Mouse (Mus musculus): ENCODE measurements around the gene Thsd7b. TPM values are rescaled to one million over a fixed set of nuclear protein-coding genes. Genes with fewer than 3 reads are reported as not detected.
"Not testable (repeated sequence)": the region's sequence is repeated elsewhere in the genome, so short reads cannot be mapped to it uniquely, and the experiment has no call there.

Thsd7b gene
- polyA plus RNA-seq, 1 experiment from 2014 or later: 1.9 TPM

GRCm38 (mm10) chr1:129600933-129601332, 327.8 kb downstream of the Thsd7b start:
- H3K27ac ChIP-seq (replicated peaks): no peak overlapping the region
- H3K4me3 ChIP-seq: no peak overlapping the region
- H3K27me3 ChIP-seq (ENCODE audit: low read depth, poor library complexity, severe bottlenecking): no peaks in the 10 kb centered on the region
- no peaks in the 10 kb centered on the region for H3K36me3 ChIP-seq
- no peak for DNase-seq (ENCODE audit: low spot score)
- peaks cover 6% of the 10 kb centered on the region for H3K4me1 ChIP-seq
- H3K9me3 ChIP-seq (replicated peaks): no peaks in the 10 kb centered on the region

DNA sequence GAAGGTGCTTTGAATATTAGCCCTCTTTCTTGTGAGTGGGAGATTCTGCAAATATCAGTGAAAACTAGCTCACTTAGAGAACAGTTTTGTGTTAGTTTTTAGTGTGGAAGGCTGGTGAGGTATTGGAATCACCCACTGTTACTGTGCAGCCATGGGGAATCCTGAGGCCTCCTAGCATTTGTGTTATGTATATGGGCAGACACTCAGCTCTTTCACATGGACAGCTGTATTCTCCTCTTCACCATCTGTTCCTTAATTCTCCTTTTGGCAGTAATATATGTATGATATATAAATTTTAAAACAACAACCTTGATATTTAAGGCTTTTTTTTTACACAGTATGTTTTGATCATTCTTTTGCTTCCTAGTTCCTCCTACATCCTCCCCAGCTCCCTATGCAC, 329.2 kb downstream of the Thsd7b start:
- Histone ChIP-seq H3K9me3 (replicated peaks) (no peaks in the 10 kb centered on the region), H3K4me3 (no peak overlapping the region), H3K27me3 (ENCODE audit: low read depth, poor library complexity, severe bottlenecking) (no peaks in the 10 kb centered on the region), H3K27ac (replicated peaks) (no peak overlapping the region), H3K4me1 (peaks cover 6% of the 10 kb centered on the region), H3K36me3 (no peaks in the 10 kb centered on the region)
- no peak for DNase-seq (ENCODE audit: low spot score)

- WGBS: 82% methylated on average over 3 of the region's 3 CpGs
- Histone ChIP-seq H3K27me3 (ENCODE audit: low read depth, poor library complexity, severe bottlenecking) (no peaks in the 10 kb centered on the region), H3K27ac (replicated peaks) (no peak overlapping the region), H3K36me3 (no peaks in the 10 kb centered on the region), H3K4me1 (peaks cover 6% of the 10 kb centered on the region), H3K9me3 (replicated peaks) (no peaks in the 10 kb centered on the region), H3K4me3 (no peak overlapping the region)
- no peak for DNase-seq (ENCODE audit: low spot score)
These were observed 335.3 kb downstream of the Thsd7b start for GRCm38 (mm10) chr1:129608395-129608794.

GRCm38 (mm10) chr1:129616080-129616479, 343.0 kb downstream of the Thsd7b start:
- Histone ChIP-seq H3K4me3 (no peak overlapping the region), H3K27me3 (ENCODE audit: low read depth, poor library complexity, severe bottlenecking) (no peaks in the 10 kb centered on the region), H3K9me3 (replicated peaks) (no peaks in the 10 kb centered on the region), H3K27ac (replicated peaks) (no peak overlapping the region), H3K4me1 (peaks cover 5% of the 10 kb centered on the region; the same call in 1 of the 2 replicates), H3K36me3 (no peaks in the 10 kb centered on the region)
- DNase-seq (ENCODE audit: low spot score): no peak
- WGBS: 91% methylated on average over 1 of the region's 1 CpGs

GRCm38 (mm10) chr1:129619440-129620301, 346.6 kb downstream of the Thsd7b start:
- no peaks in the 10 kb centered on the region for H3K27me3 ChIP-seq (ENCODE audit: low read depth, poor library complexity, severe bottlenecking)
- H3K27ac ChIP-seq (replicated peaks): no peak overlapping the region
- peaks cover 5% of the 10 kb centered on the region; the same call in 1 of the 2 replicates for H3K4me1 ChIP-seq
- DNase-seq (ENCODE audit: low spot score): no peak
- H3K9me3 ChIP-seq (replicated peaks): no peaks in the 10 kb centered on the region
- H3K4me3 ChIP-seq: no peak overlapping the region
- no peaks in the 10 kb centered on the region for H3K36me3 ChIP-seq
- WGBS: 79% methylated on average over 7 of the region's 7 CpGs

GRCm38 (mm10) chr1:129624519-129624918, 351.4 kb downstream of the Thsd7b start:
- Histone ChIP-seq H3K4me3 (no peak overlapping the region), H3K9me3 (replicated peaks) (no peaks in the 10 kb centered on the region), H3K4me1 (peaks cover 4% of the 10 kb centered on the region; the same call in 1 of the 2 replicates), H3K27me3 (ENCODE audit: low read depth, poor library complexity, severe bottlenecking) (no peaks in the 10 kb centered on the region), H3K27ac (replicated peaks) (no peak overlapping the region), H3K36me3 (no peaks in the 10 kb centered on the region)
- WGBS: 88% methylated on average over 6 of the region's 6 CpGs
- no peak for DNase-seq (ENCODE audit: low spot score)

GRCm38 (mm10) chr1:129635146-129635545, 362.0 kb downstream of the Thsd7b start:
- Histone ChIP-seq H3K27ac (replicated peaks) (no peak overlapping the region), H3K9me3 (replicated peaks) (no peaks in the 10 kb centered on the region), H3K36me3 (no peaks in the 10 kb centered on the region), H3K4me1 (no peaks in the 10 kb centered on the region), H3K4me3 (no peak overlapping the region), H3K27me3 (ENCODE audit: low read depth, poor library complexity, severe bottlenecking) (no peaks in the 10 kb centered on the region)
- no peak for DNase-seq (ENCODE audit: low spot score)
- whole genome bisulfite sequencing: 84% methylated on average over 4 of the region's 4 CpGs

GRCm38 (mm10) chr1:129644252-129644861, 371.3 kb downstream of the Thsd7b start:
- no peak overlapping the region for H3K27ac ChIP-seq (replicated peaks)
- DNase-seq (ENCODE audit: low spot score): no peak

DNA sequence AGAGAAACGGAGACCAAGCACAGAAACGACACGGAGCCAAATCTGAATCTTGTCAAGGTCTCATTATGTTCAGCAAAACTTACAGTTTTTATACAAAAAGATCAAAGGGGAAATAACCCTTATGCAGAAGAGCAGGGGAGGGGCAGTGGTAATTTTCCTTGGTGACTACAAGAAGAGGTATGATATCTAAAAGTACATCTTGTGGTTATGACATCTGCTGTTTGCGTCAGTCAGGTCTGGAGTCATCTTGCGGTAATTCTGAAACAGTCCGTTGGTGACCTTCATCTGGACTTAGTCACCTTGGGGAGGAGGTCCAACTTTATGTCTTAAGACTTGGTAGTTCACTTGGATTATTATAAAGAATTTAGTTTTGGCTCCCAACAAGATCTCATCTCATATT, 378.3 kb downstream of the Thsd7b start:
- not testable (repeated sequence) for H3K4me1 ChIP-seq; H3K36me3 ChIP-seq; H3K27me3 ChIP-seq (ENCODE audit: low read depth, poor library complexity, severe bottlenecking); DNase-seq (ENCODE audit: low spot score); H3K4me3 ChIP-seq; H3K9me3 ChIP-seq (replicated peaks); H3K27ac ChIP-seq (replicated peaks)
- 91% methylated on average over 6 of the region's 6 CpGs for WGBS

More at GRCm38 (mm10) chr1:129644252-129644861, 371.3 kb downstream of the Thsd7b start:
- Histone ChIP-seq H3K27me3 (ENCODE audit: low read depth, poor library complexity, severe bottlenecking) (no peaks in the 10 kb centered on the region), H3K36me3 (no peaks in the 10 kb centered on the region), H3K4me1 (no peaks in the 10 kb centered on the region), H3K4me3 (no peak overlapping the region), H3K9me3 (replicated peaks) (no peaks in the 10 kb centered on the region)
- WGBS: 64% methylated on average over 8 of the region's 8 CpGs

DNA sequence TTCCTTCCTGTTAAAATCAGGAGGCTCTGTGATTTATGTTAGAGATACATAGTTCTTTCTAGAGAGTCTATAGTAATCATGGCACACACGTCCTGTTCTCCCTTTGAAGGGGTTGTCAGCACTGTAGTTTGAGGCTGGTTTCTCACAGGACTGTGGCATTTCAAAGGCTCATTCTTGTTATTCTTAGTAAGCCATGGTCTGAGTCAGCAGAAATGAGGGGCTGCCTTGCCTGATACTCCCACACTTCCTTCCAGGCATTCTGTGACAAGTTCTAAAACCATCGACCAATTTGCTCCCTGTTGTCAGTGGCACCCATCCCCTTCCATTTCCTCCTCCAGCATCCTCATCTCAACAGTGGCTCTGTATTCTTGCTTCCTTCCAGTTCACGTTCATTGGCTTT, 384.9 kb downstream of the Thsd7b start:
- no peak overlapping the region for H3K4me3 ChIP-seq
- H3K9me3 ChIP-seq (replicated peaks): no peaks in the 10 kb centered on the region
- no peak overlapping the region for H3K27ac ChIP-seq (replicated peaks)
- 75% methylated on average over 3 of the region's 3 CpGs for WGBS
- H3K27me3 ChIP-seq (ENCODE audit: low read depth, poor library complexity, severe bottlenecking): no peaks in the 10 kb centered on the region
- no peak for DNase-seq (ENCODE audit: low spot score)
- no peaks in the 10 kb centered on the region for H3K4me1 ChIP-seq
- H3K36me3 ChIP-seq: no peaks in the 10 kb centered on the region

GRCm38 (mm10) chr1:129675878-129676277, 402.8 kb downstream of the Thsd7b start:
- no peak for DNase-seq (ENCODE audit: low spot score)
- no peak overlapping the region for H3K4me3 ChIP-seq
- no peaks in the 10 kb centered on the region for H3K9me3 ChIP-seq (replicated peaks)
- WGBS: 84% methylated on average over 1 of the region's 1 CpGs
- H3K27me3 ChIP-seq (ENCODE audit: low read depth, poor library complexity, severe bottlenecking): no peaks in the 10 kb centered on the region
- H3K36me3 ChIP-seq: no peaks in the 10 kb centered on the region
- H3K27ac ChIP-seq (replicated peaks): no peak overlapping the region
- H3K4me1 ChIP-seq: no peaks in the 10 kb centered on the region

GRCm38 (mm10) chr1:129678851-129679250, 405.7 kb downstream of the Thsd7b start:
- no peak for DNase-seq (ENCODE audit: low spot score)
- H3K27ac ChIP-seq (replicated peaks): no peak overlapping the region
- H3K9me3 ChIP-seq (replicated peaks): no peaks in the 10 kb centered on the region
- H3K27me3 ChIP-seq (ENCODE audit: low read depth, poor library complexity, severe bottlenecking): no peaks in the 10 kb centered on the region
- 75% methylated on average over 4 of the region's 4 CpGs for WGBS
- no peaks in the 10 kb centered on the region for H3K36me3 ChIP-seq
- no peak overlapping the region for H3K4me3 ChIP-seq
- no peaks in the 10 kb centered on the region for H3K4me1 ChIP-seq

DNA sequence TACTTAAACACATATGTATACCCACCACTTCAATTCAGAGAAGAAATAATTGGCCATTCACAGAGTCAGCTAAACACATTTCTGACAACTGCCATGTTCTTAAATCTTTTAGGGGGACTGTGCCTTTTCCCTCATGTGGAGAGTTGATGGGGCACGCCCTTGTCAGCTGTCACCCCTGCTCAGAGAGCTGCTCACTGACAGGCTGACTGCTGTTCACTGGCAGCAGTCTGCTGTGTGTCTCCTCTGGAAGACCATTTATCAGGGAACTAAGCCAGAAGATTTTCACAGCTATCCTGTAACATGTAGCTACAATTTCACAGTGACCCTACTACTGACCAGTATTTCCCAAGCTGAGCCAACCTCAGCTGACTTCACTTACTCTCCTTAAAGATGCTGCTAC, 432.6 kb downstream of the Thsd7b start:
- Histone ChIP-seq H3K27me3 (ENCODE audit: low read depth, poor library complexity, severe bottlenecking) (no peaks in the 10 kb centered on the region), H3K9me3 (replicated peaks) (peaks cover 4% of the 10 kb centered on the region; the same call in 1 of the 2 replicates), H3K4me3 (no peak overlapping the region), H3K36me3 (no peaks in the 10 kb centered on the region), H3K4me1 (no peaks in the 10 kb centered on the region), H3K27ac (replicated peaks) (no peak overlapping the region)
- WGBS: 92% methylated on average over 1 of the region's 1 CpGs
- no peak for DNase-seq (ENCODE audit: low spot score)
